Mouse (Mus musculus) lung, postnatal 0 days (tissue): ENCODE data around the gene Thbs2.

Source experiments
- CTCF ChIP-seq: IDR thresholded peaks from 2 replicates; pipeline ENCODE4 v1.5.1; 2016; ENCODE audit warnings: antibody characterized with exemption, mild to moderate bottlenecking
- EP300 ChIP-seq: IDR thresholded peaks from 2 replicates; pipeline ENCODE4 v1.6.1; 2016; ENCODE audit warnings: antibody characterized with exemption, mild to moderate bottlenecking, control low read depth

DNA sequence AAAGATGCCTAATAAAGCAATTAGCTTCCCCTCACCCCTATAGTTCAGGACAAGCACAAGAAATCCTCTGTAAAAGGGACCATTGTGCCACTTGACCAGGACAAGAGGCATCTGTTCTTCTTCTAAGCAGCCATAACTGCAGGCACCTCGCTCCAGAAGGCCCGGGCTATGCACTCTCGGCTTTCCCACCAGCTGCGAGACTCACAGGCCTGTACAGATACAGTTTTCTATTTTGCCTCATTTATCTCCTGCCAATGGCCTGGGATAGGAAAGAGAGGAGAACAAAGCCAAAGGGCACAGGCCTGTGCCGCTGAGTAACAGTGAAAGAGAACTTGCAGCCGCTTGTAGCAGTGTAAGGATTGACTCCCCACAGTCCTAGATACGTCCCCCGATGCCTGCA, 20.7 kb upstream of the Thbs2 start:
- no peak for TF ChIP-seq CTCF
- no peak for TF ChIP-seq EP300
